Mouse (Mus musculus) NIH3T3 (cell line): ENCODE data around the gene Abcg1.

ENCODE experiments used
- DNase-seq: peaks from one replicate; pipeline ENCODE4 v3.0.0-alpha.2; 2012; ENCODE audit warnings: low read depth

Abcg1 gene

DNA sequence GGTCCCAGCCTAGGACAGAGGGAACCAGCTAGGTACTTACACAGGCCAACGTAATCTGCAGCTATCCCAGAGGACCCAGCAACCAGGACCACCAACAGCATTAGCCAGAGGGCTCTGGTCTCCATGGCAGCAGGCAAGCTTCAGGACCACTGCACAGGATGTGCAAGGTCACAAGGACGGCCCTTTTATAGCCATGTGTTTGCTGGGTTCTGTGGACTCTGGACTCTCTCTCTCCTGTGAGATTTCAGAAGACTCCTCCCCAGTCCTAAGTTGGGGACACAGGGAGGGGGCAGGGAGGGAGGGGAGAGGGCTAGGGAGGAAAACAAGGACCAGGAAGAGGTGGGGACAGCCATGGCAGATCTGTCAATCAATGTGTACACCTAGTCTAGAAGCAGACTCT lies 72.0 kb downstream of the Abcg1 start, which contains the start of gene Tff3:
TSS of gene Tff3 (minus strand) at position 195 of the 400 bp plus-strand sequence.
- DNase-seq, result no peak

DNA sequence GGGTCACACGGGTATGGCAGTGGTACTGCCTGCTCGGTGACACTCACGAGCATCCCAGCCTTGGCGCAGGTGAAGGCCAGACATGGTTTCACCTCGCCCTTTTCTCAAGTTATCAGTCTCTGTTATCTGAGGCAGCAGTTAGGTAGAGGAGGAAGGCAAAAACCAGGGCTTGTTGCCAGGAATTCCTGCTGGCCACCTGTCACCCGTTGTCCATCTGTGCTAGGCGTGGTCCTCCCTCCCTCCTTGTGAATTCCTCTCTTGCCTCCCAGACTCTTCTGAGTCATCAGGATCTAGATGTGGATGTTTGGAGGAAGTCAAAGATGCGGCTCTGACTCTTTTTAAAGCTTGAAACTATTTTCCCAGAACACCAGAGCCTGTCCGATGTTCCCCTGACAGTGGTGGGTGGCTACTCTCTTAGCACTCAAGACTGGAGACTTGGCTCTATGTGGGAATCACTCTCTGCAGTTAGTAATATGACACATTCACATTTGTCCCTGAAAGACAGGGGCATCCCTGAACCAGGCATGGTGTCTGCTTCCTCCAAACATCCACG lies 73.9 kb downstream of the Abcg1 start:
- DNase-seq, result no peak

DNA sequence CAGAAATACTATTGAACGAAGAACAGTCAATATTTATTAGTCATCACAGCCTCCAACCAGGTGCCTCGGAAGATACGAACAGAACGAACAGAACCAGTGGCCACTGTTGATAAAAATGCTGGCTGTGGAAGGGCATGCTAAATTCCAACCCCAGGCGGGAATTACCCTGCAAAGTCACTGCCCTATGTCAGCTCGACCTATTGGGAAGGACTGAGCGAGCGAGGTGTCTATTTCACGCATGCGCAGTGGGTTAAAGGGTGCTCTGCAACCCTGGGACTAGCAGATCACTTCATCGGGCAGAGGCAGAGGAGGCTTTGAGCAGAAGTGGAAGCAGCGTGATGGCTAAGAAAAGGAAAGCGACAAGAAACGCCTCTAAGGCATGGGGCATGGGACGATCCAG lies 76.3 kb downstream of the Abcg1 start:
- DNase-seq, result no peak

DNA sequence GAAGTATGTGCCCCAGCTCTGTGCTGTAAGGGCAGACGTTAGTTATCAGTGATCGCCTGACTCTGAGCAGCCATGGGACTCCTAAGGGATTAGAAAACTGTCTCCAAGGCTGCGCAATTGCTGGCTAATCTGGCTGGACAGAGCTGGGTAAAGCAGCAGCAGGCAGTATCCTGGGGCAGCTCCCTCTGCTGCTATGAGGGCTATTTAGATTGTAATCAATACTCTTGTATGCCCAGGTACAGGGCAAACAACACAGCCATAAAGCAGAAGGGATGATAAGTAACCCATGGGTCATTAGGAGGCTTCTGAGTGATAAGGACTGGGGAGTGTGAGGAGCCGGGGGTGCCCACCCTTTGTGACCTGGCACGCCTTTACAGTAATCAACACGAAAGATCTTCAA lies 77.4 kb downstream of the Abcg1 start:
- no peak for DNase-seq

DNA sequence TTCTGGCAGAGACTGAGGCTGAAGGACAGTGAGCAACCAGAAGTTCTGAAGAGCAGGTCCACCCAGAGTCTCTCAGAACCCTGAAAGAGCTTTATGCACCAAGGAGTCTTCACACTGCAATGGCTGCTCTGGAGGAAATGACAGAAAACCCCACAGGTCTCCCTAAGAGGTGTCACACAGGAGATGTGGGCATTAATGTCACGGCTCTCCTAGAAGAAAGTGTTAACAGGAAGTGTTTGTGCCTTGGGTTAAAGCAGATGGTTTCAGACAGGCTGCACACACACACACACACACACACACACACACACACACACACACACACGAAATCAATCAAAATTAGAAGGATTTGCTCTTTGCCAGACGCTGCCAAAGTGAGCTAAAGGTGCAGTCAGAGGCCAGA lies 78.8 kb downstream of the Abcg1 start:
- no peak for DNase-seq

DNA sequence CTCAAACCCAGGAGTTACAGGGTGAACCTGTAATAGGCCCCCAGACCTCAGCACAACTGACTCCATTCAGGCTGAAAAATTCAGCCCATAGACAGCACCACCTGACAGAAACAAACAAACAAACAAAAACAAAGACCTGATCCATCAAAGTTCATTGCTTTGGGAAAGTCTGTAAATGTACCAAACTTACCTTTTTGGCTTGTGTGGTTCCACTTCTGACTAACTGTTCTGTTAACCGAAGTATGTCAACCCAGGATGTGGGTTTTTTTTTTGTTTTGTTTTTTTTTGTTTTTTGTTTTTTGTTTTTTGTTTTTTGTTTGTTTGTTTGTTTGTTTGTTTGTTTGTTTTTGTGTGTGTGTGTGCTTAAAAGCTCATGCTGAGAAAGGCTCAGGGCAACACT lies 79.3 kb downstream of the Abcg1 start:
- no peak for DNase-seq

DNA sequence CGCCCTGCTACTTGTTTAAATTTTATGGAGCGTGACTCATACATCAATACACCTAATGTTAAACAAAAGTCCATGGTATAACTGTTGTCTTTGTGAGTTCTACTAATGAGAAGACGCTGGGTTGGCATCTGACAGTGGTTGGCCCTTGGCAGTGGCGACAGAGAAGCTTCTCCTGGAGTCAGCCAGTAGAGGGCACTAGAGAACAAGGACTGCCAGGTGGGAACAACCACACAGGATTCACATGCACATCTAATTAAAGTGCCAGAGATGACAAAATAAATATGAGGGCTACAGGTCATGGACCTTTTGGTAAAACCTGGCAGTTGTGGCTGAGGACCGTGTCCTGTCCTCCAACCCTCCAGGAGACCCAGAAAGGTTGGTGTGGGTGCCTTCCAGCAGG lies 80.9 kb downstream of the Abcg1 start:
- peak; percentile 60 for DNase-seq

DNA sequence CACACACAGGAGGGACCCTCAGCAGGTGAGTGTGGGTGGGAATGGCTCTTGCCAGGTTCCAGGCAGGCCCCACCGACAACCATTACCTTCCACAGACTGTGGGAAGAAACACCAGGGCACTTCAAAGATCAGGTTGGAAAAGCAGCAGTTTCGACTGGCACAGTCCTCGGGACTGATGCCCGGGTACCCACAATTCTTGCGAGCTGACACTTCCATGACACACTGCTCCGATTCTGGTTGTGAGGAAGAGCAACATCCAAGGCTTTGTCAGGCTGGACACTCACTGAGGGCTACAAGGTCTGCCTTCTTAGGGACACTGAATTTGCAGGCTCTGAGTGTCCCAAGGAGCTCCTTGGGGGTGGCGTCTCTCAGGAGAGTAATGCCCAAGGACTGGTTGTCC lies 84.6 kb downstream of the Abcg1 start:
- DNase-seq, result no peak

DNA sequence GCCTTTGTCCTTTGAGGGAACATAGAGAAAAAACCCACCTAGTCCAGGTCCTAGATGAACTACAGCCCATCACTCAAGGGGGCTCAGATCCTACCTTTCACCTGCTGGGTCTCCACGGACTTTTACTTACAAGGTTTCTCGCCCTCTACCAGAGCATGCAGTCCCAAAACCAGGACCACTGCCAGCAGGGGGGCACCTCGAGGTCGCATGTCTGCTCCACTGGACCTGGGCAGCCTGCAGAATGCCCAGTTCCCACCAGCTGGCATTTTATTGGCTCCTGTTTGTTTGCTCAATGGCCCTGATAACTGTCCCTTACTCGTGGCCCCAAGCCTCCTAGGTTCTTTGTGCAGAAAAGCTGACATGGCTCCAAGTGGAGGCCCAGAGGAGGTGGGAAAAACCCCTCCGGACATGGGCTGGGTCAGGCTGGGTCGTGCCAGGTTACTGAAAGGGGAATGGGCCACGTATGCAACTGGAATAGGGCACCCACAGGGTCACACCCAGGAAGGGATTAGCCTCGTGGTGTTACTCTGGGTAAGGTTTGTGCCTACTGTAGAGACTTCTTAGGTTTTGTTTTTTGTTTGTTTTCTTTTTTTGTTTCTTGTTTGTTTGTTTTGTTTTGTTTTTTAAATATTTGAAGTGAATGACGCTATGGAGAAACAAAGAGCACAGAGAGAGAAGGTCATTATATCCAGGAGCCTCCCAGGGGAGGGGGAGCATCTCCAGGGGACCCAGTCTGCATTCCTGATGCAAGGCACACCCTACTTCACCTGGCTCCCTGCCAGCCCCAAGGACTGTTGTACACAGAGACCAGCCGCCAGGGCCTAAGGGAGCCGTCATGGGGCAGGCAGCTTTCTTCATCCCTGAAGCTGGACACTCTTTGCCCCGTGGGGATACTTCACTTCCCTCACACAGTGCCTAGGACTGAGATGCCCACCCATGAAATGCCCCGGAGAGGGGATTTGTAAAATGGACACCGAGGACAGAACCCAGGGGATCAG lies 86.9 kb downstream of the Abcg1 start, which contains the start of gene Tff2:
TSS of gene Tff2 (minus strand) at position 243 of the 998 bp plus-strand sequence.
- peak; percentile 10 for DNase-seq

DNA sequence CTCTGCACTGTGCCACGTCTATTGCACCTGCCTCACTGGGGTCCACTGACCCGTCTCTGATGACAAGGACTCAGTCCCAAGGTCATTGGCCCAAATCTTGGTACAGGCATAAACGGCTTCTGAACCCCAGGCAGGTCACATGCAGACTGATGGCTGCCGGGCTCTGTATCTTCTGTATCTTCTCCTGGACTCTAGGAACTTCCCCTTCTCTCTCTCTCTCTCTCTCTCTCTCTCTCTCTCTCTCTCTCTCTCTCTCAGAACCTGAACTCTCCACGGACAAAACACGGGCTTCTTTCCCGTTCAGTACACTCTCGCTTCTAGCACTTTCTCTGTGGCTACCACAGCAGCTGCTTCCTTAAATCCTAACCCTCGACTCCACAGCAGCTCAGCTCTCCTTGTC lies 88.5 kb downstream of the Abcg1 start:
- no peak for DNase-seq

DNA sequence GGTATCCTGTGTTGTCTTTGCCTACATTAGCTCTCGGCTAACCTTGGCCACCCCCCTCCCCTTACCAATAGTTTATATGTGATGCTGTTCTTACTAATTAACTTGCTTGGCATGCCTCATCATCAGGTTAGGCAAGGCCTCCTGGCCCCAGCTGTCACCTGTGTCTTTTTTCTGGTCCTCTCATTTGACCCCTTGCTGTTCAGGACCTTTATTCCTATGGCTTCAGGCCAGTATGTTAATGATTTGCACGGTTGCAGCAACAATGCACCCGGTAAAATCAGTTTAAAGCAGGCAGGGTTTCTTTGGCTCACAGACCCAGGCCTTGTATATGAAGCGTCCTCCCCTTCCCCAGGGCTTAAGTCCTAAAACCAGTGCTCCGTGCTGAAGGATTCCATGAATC lies 95.0 kb downstream of the Abcg1 start:
- no peak for DNase-seq

DNA sequence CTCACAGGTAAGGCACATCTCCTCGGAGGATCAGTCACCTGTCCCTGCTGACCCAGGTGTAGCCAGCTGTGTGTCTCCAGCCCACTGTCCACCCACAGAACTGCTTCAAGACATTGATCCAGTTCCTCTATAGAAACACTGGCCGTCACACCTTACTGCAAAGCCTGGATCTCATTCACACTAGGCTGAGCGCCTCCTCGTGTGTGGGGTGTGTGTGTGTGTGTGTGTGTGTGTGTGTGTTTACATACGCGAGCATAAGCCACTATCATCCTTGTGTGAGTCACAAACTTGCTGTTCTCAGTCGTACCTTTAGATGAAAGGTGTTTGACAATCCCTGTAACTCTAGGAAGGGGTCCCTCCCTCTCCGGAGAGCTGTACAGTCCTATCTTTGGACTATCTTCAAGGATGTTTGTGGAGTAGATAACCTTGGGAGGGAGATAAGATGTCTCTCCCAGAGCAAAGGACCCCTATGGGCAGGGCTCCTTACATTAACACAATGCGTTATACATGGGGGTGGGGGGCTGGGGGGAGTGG lies 95.6 kb downstream of the Abcg1 start:
- DNase-seq, result no peak

DNA sequence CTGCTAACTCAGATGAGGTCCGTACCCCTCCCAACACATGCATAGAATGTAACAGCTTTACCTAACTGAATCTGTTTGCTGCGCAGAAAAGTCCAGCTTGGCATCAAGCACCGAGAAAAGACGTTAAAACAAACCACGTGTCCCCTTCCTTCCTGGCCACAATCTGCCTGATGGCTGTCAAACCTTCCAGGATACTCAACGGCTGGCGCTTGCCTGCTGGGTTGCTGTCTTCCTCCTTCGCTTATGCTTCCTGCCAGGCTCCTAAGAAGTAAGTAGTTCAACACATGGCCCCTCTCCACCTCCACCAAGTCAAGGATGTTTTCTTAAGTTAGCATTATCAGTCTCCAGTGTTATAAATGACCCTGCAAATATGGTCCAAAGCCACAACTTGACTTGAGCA lies 96.3 kb downstream of the Abcg1 start:
- DNase-seq, result no peak

DNA sequence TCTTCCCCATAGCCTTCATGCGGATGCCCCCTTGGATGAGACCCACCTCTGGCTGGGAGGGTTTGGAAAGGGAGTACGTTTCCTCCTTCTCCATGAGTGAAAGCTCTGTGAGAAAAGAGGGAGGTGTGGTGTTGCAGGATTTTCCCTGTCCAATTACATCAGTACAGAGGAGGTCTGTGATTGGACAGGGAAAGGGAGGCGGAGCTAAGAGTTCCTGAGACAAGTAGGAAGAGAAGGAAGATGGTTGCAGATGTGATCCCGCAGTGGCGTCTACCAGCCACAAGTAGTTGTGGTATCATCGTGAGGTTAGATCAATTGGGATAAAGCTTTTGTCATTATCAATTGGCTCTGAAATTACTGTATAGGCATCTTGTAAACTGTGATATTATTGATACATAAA lies 100.4 kb downstream of the Abcg1 start:
- DNase-seq, result no peak

DNA sequence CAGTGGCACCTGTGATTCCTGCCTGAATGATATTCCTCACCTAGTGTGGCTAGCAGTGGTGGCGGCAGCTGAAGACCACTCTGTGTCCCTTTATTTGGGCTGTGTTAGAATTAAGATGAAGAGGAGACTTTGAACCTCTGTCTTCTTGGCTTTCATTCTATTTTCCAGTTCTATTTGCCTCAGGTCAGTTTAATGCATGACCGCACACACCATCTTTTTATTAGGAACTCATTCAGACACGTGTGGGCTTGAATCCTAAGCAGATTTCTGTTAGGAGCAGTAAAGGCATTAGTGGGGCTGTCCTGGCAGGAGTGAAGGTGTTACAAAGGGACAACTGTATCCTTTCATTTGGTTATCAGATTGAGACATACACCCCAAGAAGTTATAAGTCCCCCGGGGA lies 102.8 kb downstream of the Abcg1 start:
- DNase-seq, result no peak

DNA sequence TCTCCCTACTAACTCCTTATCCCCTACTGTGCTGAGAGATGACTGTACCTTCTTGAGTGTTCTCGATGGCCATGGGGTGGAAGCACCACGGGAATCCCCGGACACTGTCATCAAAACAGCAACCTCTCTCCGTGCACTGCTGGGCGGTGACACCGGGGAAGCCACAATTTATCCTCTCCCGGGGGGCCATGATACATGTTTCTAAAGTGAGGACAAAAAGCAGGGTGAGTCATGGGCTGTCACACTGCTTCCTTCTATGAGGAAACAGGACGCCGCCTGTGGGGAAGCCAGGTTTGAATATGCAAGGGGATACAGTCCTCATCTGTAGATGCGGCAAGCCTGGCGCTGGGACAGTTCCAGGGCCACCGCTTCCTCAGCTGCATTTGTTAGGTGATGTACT lies 105.1 kb downstream of the Abcg1 start:
- DNase-seq, result no peak

DNA sequence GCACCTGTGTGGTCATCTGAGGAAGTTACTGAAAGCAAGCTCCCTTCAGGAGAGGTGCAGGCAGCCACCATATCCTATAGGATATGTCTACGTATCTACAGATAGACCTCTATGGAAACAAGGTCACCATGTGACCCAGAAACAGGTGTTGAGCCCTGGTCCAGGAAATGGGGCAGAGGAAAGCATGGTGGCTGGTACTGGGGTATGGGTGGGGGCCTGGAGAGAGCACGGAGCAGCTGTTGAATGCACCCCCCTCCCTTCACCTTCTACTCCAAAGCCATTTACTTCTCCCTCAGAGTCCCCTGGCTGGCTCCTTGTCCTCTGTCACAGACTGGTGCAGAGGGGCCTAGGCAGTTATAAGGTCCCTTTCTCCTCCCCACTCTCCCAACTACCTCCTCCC lies 106.3 kb downstream of the Abcg1 start:
- no peak for DNase-seq

DNA sequence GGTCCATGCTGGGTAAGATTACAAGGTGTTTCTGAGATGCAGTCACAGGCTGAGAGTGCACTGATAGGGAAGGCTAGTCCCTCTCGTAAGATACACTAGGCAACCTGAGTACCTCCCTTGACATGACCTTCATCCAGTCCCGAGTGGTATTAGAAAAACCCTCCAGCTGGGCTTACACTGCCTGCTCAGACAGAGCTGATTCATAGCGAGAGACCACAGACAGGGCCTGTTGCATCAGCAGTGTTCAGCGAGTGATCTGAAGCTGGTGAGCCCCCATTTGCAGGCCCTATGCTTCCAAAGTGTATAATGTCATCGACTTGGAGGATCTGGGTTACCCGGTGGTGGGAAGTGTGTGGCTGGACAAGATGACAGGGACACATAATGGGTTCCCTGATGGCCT lies 107.7 kb downstream of the Abcg1 start, which contains the start of gene Tff1:
TSS of gene Tff1 (minus strand) at position 151 of the 400 bp plus-strand sequence.
- DNase-seq, result no peak
